Mouse (Mus musculus) heart, postnatal 0 days (tissue): ENCODE measurements at regions not wholly inside any gene's neighbourhood (a gene's known extent, or its start where the extent isn't known, plus 50 kb on each side); places are given as distances from the start of the nearest gene placed in this dataset.

Experiments
- ATAC-seq: fragments of 200-750 bp; cut with Nextera tagmentation; 2 replicates; pipeline ENCODE4 v1.8.0; 2017; ENCODE audit warnings: low read depth, moderate number of reproducible peaks, moderate library complexity; ENCODE audit not compliant: insufficient read depth
- DNase-seq: peaks from one replicate; pipeline ENCODE4 v3.0.0-alpha.2; 2016; ENCODE audit warnings: low spot score
- H3K27ac ChIP-seq: fragments of 300-500 bp; sonication (generic); 2 replicates; pipeline ENCODE4 v1.5.1; 2014; ENCODE audit warnings: low read depth, mild to moderate bottlenecking
- H3K27me3 ChIP-seq: fragments of 300-500 bp; sonication (generic); 2 replicates; pipeline ENCODE4 v1.6.1; 2014; ENCODE audit warnings: low read length, mixed read lengths; ENCODE audit not compliant: control insufficient read depth, insufficient read depth
- H3K36me3 ChIP-seq: fragments of 300-500 bp; sonication (generic); replicated peaks from 2 replicates; pipeline ENCODE4 v1.6.1; 2014; ENCODE audit warnings: low read length, mixed read lengths; ENCODE audit not compliant: control insufficient read depth, insufficient read depth
- H3K4me1 ChIP-seq: fragments of 300-500 bp; sonication (generic); 2 replicates; pipeline ENCODE4 v1.6.1; 2014; ENCODE audit warnings: antibody characterized with exemption; ENCODE audit not compliant: control insufficient read depth, insufficient read depth
- H3K4me2 ChIP-seq: fragments of 300-500 bp; sonication (generic); 2 replicates; pipeline ENCODE4 v1.6.1; 2014; ENCODE audit warnings: low read depth, mild to moderate bottlenecking, low read length, moderate library complexity
- H3K4me3 ChIP-seq: fragments of 300-500 bp; sonication (generic); 2 replicates; pipeline ENCODE4 v1.5.1; 2014; ENCODE audit warnings: low read depth, low read length
- H3K9ac ChIP-seq: fragments of 300-500 bp; sonication (generic); replicated peaks from 2 replicates; pipeline ENCODE4 v1.6.1; 2014; ENCODE audit warnings: low read depth, low read length, mixed read lengths
- H3K9me3 ChIP-seq: fragments of 300-500 bp; sonication (generic); replicated peaks from 2 replicates; pipeline ENCODE4 v1.6.1; 2016; ENCODE audit warnings: low read length; ENCODE audit not compliant: control insufficient read depth
- CTCF ChIP-seq: IDR thresholded peaks from 2 replicates; pipeline ENCODE4 v1.5.1; 2016; ENCODE audit warnings: antibody characterized with exemption, control low read depth, low read depth
- EP300 ChIP-seq: IDR thresholded peaks from 2 replicates; pipeline ENCODE4 v1.6.1; 2016; ENCODE audit warnings: antibody characterized with exemption, low read depth
- WGBS: fragments of 180-500 bp; shearing (Covaris S2); extraction: QIAGEN DNeasy Blood & Tissue Kit; methylation state at CpG from one replicate; pipeline ENCODE4 v1.1.7; 2014; 5-methylcytosine and 5-hydroxymethylcytosine counted together

- no peak overlapping the region for H3K9ac ChIP-seq
- H3K4me1 ChIP-seq: 0 out of 2 replicates have a peak, but pooled peaks cover 8% of the 10 kb centered on the region
- no peaks in the 10 kb centered on the region for H3K36me3 ChIP-seq
- H3K27me3 ChIP-seq: peaks cover 40% of the 10 kb centered on the region
- H3K4me3 ChIP-seq: no peak overlapping the region
- ATAC-seq: peak; percentile 75
- no peak overlapping the region for H3K4me2 ChIP-seq
- TF ChIP-seq CTCF: no peak
- peak; percentile 68; the same call in 1 of the 2 replicates for TF ChIP-seq EP300
- WGBS: 23% methylated on average over 9 of the region's 9 CpGs
- H3K9me3 ChIP-seq: no peaks in the 10 kb centered on the region
- DNase-seq: peak; percentile 54
- no peak overlapping the region for H3K27ac ChIP-seq
Observed at GRCm38 (mm10) chr1:63932484-63932883, 163.4 kb upstream of the 4933402D24Rik start.

- H3K4me3 ChIP-seq: no peak overlapping the region
- 73% methylated on average over 4 of the region's 4 CpGs for WGBS
- H3K4me2 ChIP-seq: no peak overlapping the region
- no peak overlapping the region for H3K9ac ChIP-seq
- H3K9me3 ChIP-seq: no peaks in the 10 kb centered on the region
- H3K27me3 ChIP-seq: peaks cover 22% of the 10 kb centered on the region
- no peaks in the 10 kb centered on the region for H3K36me3 ChIP-seq
- ATAC-seq (no peak), DNase-seq (no peak)
- TF ChIP-seq CTCF (no peak), EP300 (no peak)
- no peak overlapping the region for H3K27ac ChIP-seq
- H3K4me1 ChIP-seq: 0 out of 2 replicates have a peak, but pooled peaks cover 4% of the 10 kb centered on the region
Observed at GRCm38 (mm10) chr1:63929362-63930125, 160.5 kb upstream of the 4933402D24Rik start.

GRCm38 (mm10) chr1:63928850-63929249 is 159.8 kb upstream of the 4933402D24Rik start:
- H3K4me3 ChIP-seq: no peak overlapping the region
- DNase-seq: no peak
- no peaks in the 10 kb centered on the region for H3K36me3 ChIP-seq
- H3K4me2 ChIP-seq: no peak overlapping the region
- 0 out of 2 replicates have a peak, but pooled peaks cover 4% of the 10 kb centered on the region for H3K4me1 ChIP-seq
- ATAC-seq: no peak
- no peak overlapping the region for H3K27ac ChIP-seq
- peaks cover 15% of the 10 kb centered on the region for H3K27me3 ChIP-seq
- H3K9ac ChIP-seq: no peak overlapping the region
- 80% methylated on average over 5 of the region's 5 CpGs for WGBS
- TF ChIP-seq CTCF: no peak
- TF ChIP-seq EP300: no peak
- no peaks in the 10 kb centered on the region for H3K9me3 ChIP-seq

GRCm38 (mm10) chr1:63928361-63928760 is 159.3 kb upstream of the 4933402D24Rik start:
- no peak overlapping the region for H3K4me3 ChIP-seq
- ATAC-seq (no peak), DNase-seq (no peak)
- TF ChIP-seq CTCF (no peak), EP300 (no peak)
- H3K4me1 ChIP-seq: 0 out of 2 replicates have a peak, but pooled peaks cover 4% of the 10 kb centered on the region
- 76% methylated on average over 3 of the region's 3 CpGs for WGBS
- H3K9ac ChIP-seq: no peak overlapping the region
- 0 out of 2 replicates have a peak, but pooled peaks cover 11% of the 10 kb centered on the region for H3K27me3 ChIP-seq
- H3K27ac ChIP-seq: no peak overlapping the region
- H3K36me3 ChIP-seq: no peaks in the 10 kb centered on the region
- H3K9me3 ChIP-seq: no peaks in the 10 kb centered on the region
- H3K4me2 ChIP-seq: no peak overlapping the region

- Histone ChIP-seq H3K4me3 (no peak overlapping the region), H3K9me3 (no peaks in the 10 kb centered on the region), H3K4me1 (no peaks in the 10 kb centered on the region), H3K36me3 (no peaks in the 10 kb centered on the region), H3K9ac (no peak overlapping the region), H3K27me3 (0 out of 2 replicates have a peak, but pooled peaks cover 4% of the 10 kb centered on the region), H3K4me2 (no peak overlapping the region), H3K27ac (no peak overlapping the region)
- ATAC-seq (no peak), DNase-seq (no peak)
- 57% methylated on average over 8 of the region's 8 CpGs for WGBS
- no peak for TF ChIP-seq CTCF
- no peak for TF ChIP-seq EP300
Observed at GRCm38 (mm10) chr1:63920181-63920933, 151.3 kb upstream of the 4933402D24Rik start.
